Mouse (Mus musculus) forebrain, embryonic 16.5 days (tissue): ENCODE data around the gene Mbd5. TPM values are rescaled to one million over a fixed set of nuclear protein-coding genes. Genes with fewer than 3 reads are reported as not detected.

ENCODE experiments used
- ATAC-seq: fragments of 200-750 bp; cut with Nextera tagmentation; 2 replicates; pipeline ENCODE4 v1.8.0; 2017; ENCODE audit warnings: mild to moderate bottlenecking, moderate library complexity
- H3K27ac ChIP-seq: fragments of 300-500 bp; sonication (generic); 2 replicates; pipeline ENCODE4 v1.5.1; 2014; ENCODE audit warnings: low read length, control low read depth
- H3K27me3 ChIP-seq: fragments of 300-500 bp; sonication (generic); replicated peaks from 2 replicates; pipeline ENCODE4 v1.6.1; 2014; ENCODE audit warnings: low read length; ENCODE audit not compliant: control insufficient read depth, insufficient read depth
- H3K36me3 ChIP-seq: fragments of 300-500 bp; sonication (generic); 2 replicates; pipeline ENCODE4 v1.6.1; 2014; ENCODE audit not compliant: control insufficient read depth, insufficient read depth
- H3K4me1 ChIP-seq: fragments of 300-500 bp; sonication (generic); replicated peaks from 2 replicates; pipeline ENCODE4 v1.6.1; 2014; ENCODE audit warnings: low read length; ENCODE audit not compliant: control insufficient read depth, insufficient read depth
- H3K4me2 ChIP-seq: fragments of 300-500 bp; sonication (generic); 2 replicates; pipeline ENCODE4 v1.6.1; 2014; ENCODE audit warnings: mild to moderate bottlenecking, low read length, control low read depth
- H3K4me3 ChIP-seq: fragments of 300-500 bp; sonication (generic); replicated peaks from 2 replicates; pipeline ENCODE4 v1.5.1; 2014; ENCODE audit warnings: mild to moderate bottlenecking, low read length, control low read depth
- H3K9ac ChIP-seq: fragments of 300-500 bp; sonication (generic); replicated peaks from 2 replicates; pipeline ENCODE4 v1.6.1; 2014; ENCODE audit warnings: low read depth, low read length, control low read depth
- H3K9me3 ChIP-seq: fragments of 300-500 bp; sonication (generic); 2 replicates; pipeline ENCODE4 v1.6.1; 2016; ENCODE audit warnings: low read length; ENCODE audit not compliant: control insufficient read depth
- WGBS: fragments of 180-500 bp; shearing (Covaris S2); extraction: QIAGEN DNeasy Blood & Tissue Kit; methylation state at CpG from one replicate; pipeline ENCODE4 v1.1.7; 2014; 5-methylcytosine and 5-hydroxymethylcytosine counted together
- polyA plus RNA-seq: library from polyadenylated mRNA; unstranded; fragments of >200 nt; fragmentation: Nextera tagmentation; extraction: Ambion mirVana; gene quantifications from 2 replicates; pipeline ENCODE4 v1.2.1, GENCODE M21; 2015

Gene Mbd5
- polyA plus RNA-seq, 1 experiment from 2014 or later = 40.1 TPM

DNA sequence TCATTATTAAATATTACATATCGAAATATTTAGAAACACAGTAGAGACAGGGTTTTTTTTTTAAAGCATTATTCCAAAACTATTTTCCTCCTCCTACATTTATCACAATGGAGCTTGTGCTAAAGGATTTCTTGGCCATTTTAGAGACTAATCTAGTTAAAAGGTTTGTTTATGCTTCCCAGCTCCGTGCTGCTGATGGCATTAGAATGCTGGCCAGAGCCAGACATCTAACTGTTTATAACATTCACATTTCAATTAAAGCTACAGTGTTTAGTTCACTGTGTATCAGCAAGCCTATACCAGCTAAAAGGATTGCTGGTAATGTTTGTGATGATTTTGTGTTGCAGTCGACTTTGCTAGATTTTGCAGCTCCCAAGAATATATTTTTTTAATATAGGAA lies 7.3 kb downstream of the Mbd5 start:
- 65% methylated on average over 3 of the region's 3 CpGs for WGBS

GRCm38 (mm10) chr2:48978920-48979319 lies 29.6 kb downstream of the Mbd5 start:
- no peak for ATAC-seq
- H3K9ac ChIP-seq = no peak overlapping the region

More for the DNA sequence above, 7.3 kb downstream of the Mbd5 start:
- no peaks in the 10 kb centered on the region for H3K9me3 ChIP-seq
- H3K27me3 ChIP-seq = no peaks in the 10 kb centered on the region
- H3K4me1 ChIP-seq = 0 out of 2 replicates have a peak, but pooled peaks cover 7% of the 10 kb centered on the region
- no peak overlapping the region for H3K4me2 ChIP-seq
- no peak overlapping the region for H3K9ac ChIP-seq
- ATAC-seq = no peak
- H3K4me3 ChIP-seq = no peak overlapping the region
- no peaks in the 10 kb centered on the region for H3K36me3 ChIP-seq
- no peak overlapping the region for H3K27ac ChIP-seq

DNA sequence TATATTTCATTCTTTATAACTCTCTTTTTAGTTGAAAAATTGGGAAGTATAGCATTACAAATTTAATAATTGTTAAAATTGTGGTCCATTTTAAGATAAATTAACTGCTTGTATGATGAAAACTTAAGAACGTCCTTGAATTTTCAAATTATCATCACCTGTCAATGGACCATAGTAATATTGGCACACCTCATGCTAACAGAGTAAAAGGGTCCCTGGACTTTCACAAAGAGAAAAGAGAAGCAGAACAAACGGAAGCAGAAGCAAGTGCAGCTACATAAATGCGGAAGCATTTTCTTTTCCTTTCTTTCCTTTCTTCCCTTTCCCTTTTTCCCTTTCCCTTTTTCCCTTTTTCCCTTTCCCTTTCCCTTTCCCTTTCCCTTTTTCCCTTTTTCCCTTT lies 41.0 kb downstream of the Mbd5 start:
- Histone ChIP-seq H3K27ac (no peak overlapping the region), H3K27me3 (no peaks in the 10 kb centered on the region), H3K9me3 (no peaks in the 10 kb centered on the region), H3K36me3 (no peaks in the 10 kb centered on the region), H3K9ac (no peak overlapping the region), H3K4me3 (no peak overlapping the region), H3K4me2 (no peak overlapping the region), H3K4me1 (no peaks in the 10 kb centered on the region)
- 85% methylated on average over 3 of the region's 3 CpGs for WGBS
- ATAC-seq = no peak

More at GRCm38 (mm10) chr2:48978920-48979319, 29.6 kb downstream of the Mbd5 start:
- Histone ChIP-seq H3K9me3 (no peaks in the 10 kb centered on the region), H3K27ac (no peak overlapping the region), H3K4me2 (no peak overlapping the region), H3K4me3 (no peak overlapping the region), H3K4me1 (no peaks in the 10 kb centered on the region), H3K36me3 (no peaks in the 10 kb centered on the region), H3K27me3 (no peaks in the 10 kb centered on the region)
- 89% methylated on average over 3 of the region's 3 CpGs for WGBS

DNA sequence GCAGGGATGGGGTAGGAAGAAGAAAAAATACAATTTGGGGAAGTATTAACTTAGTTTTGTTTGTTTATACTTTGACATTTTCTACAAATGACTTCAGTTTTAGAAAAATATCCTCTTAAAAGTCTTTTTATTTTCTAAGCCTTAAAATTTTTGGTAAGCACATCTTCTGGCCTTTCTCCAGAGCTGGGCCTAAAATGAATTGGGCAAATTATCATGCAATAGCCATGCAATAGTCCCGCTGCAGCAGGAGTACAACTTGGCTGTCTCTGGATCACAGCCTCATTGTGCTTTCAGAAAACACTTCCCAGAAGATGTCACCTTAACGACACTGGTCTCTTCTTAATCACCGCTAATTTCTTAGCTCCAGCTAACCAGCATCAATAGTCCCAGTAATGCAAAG lies 91.2 kb downstream of the Mbd5 start:
- H3K9me3 ChIP-seq = peaks cover 8% of the 10 kb centered on the region
- H3K4me3 ChIP-seq = no peak overlapping the region
- no peak for ATAC-seq
- no peak overlapping the region for H3K9ac ChIP-seq
- no peak overlapping the region for H3K4me2 ChIP-seq
- no peaks in the 10 kb centered on the region for H3K4me1 ChIP-seq
- H3K27me3 ChIP-seq = no peaks in the 10 kb centered on the region
- 65% methylated on average over 3 of the region's 3 CpGs for WGBS
- H3K36me3 ChIP-seq = no peaks in the 10 kb centered on the region
- H3K27ac ChIP-seq = no peak overlapping the region

GRCm38 (mm10) chr2:49050030-49050429 lies 100.7 kb downstream of the Mbd5 start:
- H3K27ac ChIP-seq = no peak overlapping the region
- H3K4me1 ChIP-seq = no peaks in the 10 kb centered on the region
- H3K4me3 ChIP-seq = no peak overlapping the region
- no peaks in the 10 kb centered on the region for H3K9me3 ChIP-seq
- H3K36me3 ChIP-seq = no peaks in the 10 kb centered on the region
- no peak overlapping the region for H3K4me2 ChIP-seq
- WGBS = 94% methylated on average over 4 of the region's 4 CpGs
- no peaks in the 10 kb centered on the region for H3K27me3 ChIP-seq
- H3K9ac ChIP-seq = no peak overlapping the region
- ATAC-seq = no peak

DNA sequence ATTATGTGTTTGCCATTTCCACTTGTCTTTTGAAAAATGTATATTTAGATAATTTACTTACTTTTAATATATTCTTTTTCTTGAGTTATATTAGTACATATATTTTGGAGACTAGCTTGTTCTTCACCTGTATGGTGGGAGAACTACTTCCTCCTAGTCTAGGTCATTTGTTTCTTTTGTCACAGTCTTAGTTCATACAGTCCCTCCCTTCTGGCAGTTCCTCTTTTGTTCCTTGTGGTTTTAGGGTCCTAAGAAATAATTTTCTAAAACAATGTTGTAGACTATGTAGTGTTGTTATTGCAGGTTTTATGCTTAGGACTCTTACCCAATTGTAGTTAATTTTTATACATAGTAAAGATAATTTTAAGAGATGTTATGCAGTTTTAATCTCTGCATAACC lies 118.6 kb downstream of the Mbd5 start:
- H3K27me3 ChIP-seq = no peaks in the 10 kb centered on the region
- no peak overlapping the region for H3K9ac ChIP-seq
- no peak for ATAC-seq
- no peaks in the 10 kb centered on the region for H3K4me1 ChIP-seq
- no peaks in the 10 kb centered on the region for H3K9me3 ChIP-seq
- H3K4me3 ChIP-seq = no peak overlapping the region
- no peak overlapping the region for H3K4me2 ChIP-seq
- no peak overlapping the region for H3K27ac ChIP-seq
- no peaks in the 10 kb centered on the region; the same call in 1 of the 2 replicates for H3K36me3 ChIP-seq

DNA sequence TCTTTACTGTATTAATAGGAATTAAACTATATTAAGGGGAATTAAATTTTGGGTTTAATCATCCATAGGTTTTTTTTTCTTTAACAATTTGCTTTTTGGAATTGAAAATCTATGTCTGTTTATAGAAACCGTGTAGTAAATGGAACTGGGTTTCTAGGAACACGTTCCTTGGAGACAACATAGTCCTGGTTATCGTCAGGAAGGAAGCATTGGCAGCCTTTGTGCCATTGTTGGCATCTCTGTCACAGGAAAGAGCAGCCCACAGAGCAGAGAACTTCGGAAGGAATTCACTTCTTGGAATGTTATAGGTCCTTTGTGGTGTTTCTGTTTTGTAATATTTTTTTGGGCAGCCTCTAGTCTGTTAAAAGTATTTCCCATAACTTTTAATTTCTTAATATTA lies 135.7 kb downstream of the Mbd5 start:
- no peak overlapping the region for H3K4me3 ChIP-seq
- no peaks in the 10 kb centered on the region for H3K36me3 ChIP-seq
- WGBS = 84% methylated on average over 4 of the region's 4 CpGs
- no peak overlapping the region for H3K27ac ChIP-seq
- no peak for ATAC-seq
- H3K4me1 ChIP-seq = no peaks in the 10 kb centered on the region
- H3K27me3 ChIP-seq = no peaks in the 10 kb centered on the region
- H3K9ac ChIP-seq = no peak overlapping the region
- no peaks in the 10 kb centered on the region for H3K9me3 ChIP-seq
- H3K4me2 ChIP-seq = no peak overlapping the region

DNA sequence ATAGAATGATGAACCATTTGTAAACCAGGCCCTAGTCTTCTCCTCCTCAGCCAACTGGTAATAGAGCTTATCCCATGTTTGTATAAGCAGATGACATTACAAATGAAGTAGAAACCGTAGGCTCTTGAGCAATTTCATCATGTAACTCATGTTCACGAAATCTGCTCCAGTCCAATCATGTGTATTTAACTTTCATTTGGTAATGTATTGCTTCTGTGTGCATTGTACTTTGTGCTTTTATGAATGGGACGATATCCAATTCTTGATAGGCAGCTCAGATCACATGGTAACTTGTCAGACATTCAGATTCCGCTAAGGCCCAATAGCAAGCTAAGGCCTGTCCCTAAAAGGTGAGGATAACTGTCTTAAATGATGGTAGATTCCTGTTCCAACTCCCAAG lies 141.5 kb downstream of the Mbd5 start:
- H3K27ac ChIP-seq = no peak overlapping the region
- H3K4me1 ChIP-seq = no peaks in the 10 kb centered on the region
- H3K36me3 ChIP-seq = peaks cover 2% of the 10 kb centered on the region; the same call in 1 of the 2 replicates
- no peak overlapping the region for H3K4me3 ChIP-seq
- no peaks in the 10 kb centered on the region for H3K9me3 ChIP-seq
- H3K4me2 ChIP-seq = no peak overlapping the region
- 97% methylated on average over 4 of the region's 4 CpGs for WGBS
- H3K27me3 ChIP-seq = no peaks in the 10 kb centered on the region
- no peak for ATAC-seq
- H3K9ac ChIP-seq = no peak overlapping the region

DNA sequence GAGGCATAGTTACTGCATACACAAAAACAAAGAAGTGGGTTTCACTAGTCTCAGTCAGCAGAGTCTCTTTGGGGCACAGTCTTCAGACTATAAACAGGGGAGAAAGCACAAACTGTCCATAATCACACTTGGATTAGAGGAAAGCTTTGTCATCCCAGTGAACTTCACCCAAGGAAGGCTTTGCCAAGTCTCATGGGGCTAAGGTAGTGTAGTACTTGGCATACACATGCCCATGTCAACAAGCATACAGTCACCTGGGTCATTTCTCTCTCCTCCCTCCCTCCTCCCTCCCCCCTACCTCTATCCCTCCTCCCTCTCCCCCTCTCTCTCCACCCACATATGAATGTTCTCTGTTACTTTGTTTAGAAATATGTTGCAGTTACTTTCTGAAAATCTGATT lies 147.5 kb downstream of the Mbd5 start:
- ATAC-seq = no peak
- H3K9me3 ChIP-seq = no peaks in the 10 kb centered on the region

GRCm38 (mm10) chr2:49108906-49109305 lies 159.6 kb downstream of the Mbd5 start:
- H3K9me3 ChIP-seq = no peaks in the 10 kb centered on the region
- no peaks in the 10 kb centered on the region for H3K4me1 ChIP-seq
- no peak overlapping the region for H3K4me3 ChIP-seq
- H3K4me2 ChIP-seq = no peak overlapping the region
- no peak overlapping the region for H3K27ac ChIP-seq
- no peak for ATAC-seq
- no peaks in the 10 kb centered on the region for H3K27me3 ChIP-seq
- H3K36me3 ChIP-seq = no peaks in the 10 kb centered on the region
- no peak overlapping the region for H3K9ac ChIP-seq

More for the DNA sequence above, 147.5 kb downstream of the Mbd5 start:
- Histone ChIP-seq H3K4me3 (no peak overlapping the region), H3K4me2 (no peak overlapping the region), H3K36me3 (no peaks in the 10 kb centered on the region), H3K27me3 (no peaks in the 10 kb centered on the region), H3K4me1 (no peaks in the 10 kb centered on the region), H3K27ac (no peak overlapping the region), H3K9ac (no peak overlapping the region)
